Mouse (Mus musculus) skeletal muscle tissue, adult 2 months (tissue): ENCODE results near the gene Kyat3.
A peak's percentile ranks its signal among the peaks of the same experiment; 100 is the strongest.
"Not testable (repeated sequence)": the region's sequence is repeated elsewhere in the genome, so short reads cannot be mapped to it uniquely, and the experiment has no call there.

Experiments used
- DNase-seq: peaks from one replicate; pipeline ENCODE4 v3.0.0-alpha.2; 2012; ENCODE audit warnings: low read depth, low spot score

Gene Kyat3

GRCm38 (mm10) chr3:142700442-142701322 is at the start of gene Kyat3:
Gene Kyat3, plus strand, starts transcription at chr3:142701051.
- peak; percentile 92 for DNase-seq

GRCm38 (mm10) chr3:142664723-142665122 is 36.1 kb upstream of the Kyat3 start:
- no peak for DNase-seq

- DNase-seq: no peak
Observed at GRCm38 (mm10) chr3:142674607-142675006, 26.2 kb upstream of the Kyat3 start.

- DNase-seq: no peak
Observed at GRCm38 (mm10) chr3:142687939-142688338, 12.9 kb upstream of the Kyat3 start.

GRCm38 (mm10) chr3:142688353-142688752 is 12.5 kb upstream of the Kyat3 start:
- DNase-seq: no peak

GRCm38 (mm10) chr3:142696517-142696916 is 4.3 kb upstream of the Kyat3 start:
- DNase-seq: no peak

- no peak for DNase-seq
Observed at GRCm38 (mm10) chr3:142701407-142701989, 647 bp downstream of the Kyat3 start.

- DNase-seq: no peak
Observed at GRCm38 (mm10) chr3:142706581-142707444, 6.0 kb downstream of the Kyat3 start.

- DNase-seq: not testable (repeated sequence)
Observed at GRCm38 (mm10) chr3:142708181-142708848, 7.5 kb downstream of the Kyat3 start.

- DNase-seq: peak; percentile 48
Observed at GRCm38 (mm10) chr3:142708849-142709419, 8.1 kb downstream of the Kyat3 start.

GRCm38 (mm10) chr3:142710360-142711007 is 9.6 kb downstream of the Kyat3 start:
- DNase-seq: no peak

- DNase-seq: no peak
Observed at GRCm38 (mm10) chr3:142711372-142711771, 10.5 kb downstream of the Kyat3 start.

GRCm38 (mm10) chr3:142712401-142713040 is 11.7 kb downstream of the Kyat3 start:
- not testable (repeated sequence) for DNase-seq

- no peak for DNase-seq
Observed at GRCm38 (mm10) chr3:142725481-142725880, 24.6 kb downstream of the Kyat3 start.

- peak; percentile 10 for DNase-seq
Observed at GRCm38 (mm10) chr3:142725969-142726672, 25.3 kb downstream of the Kyat3 start.

GRCm38 (mm10) chr3:142734291-142734690 is 33.4 kb downstream of the Kyat3 start:
- DNase-seq: no peak

GRCm38 (mm10) chr3:142740896-142741295 is 40.0 kb downstream of the Kyat3 start:
- no peak for DNase-seq

- peak; percentile 56 for DNase-seq
Observed at GRCm38 (mm10) chr3:142743973-142744898, 43.4 kb downstream of the Kyat3 start.
